Mouse (Mus musculus): ENCODE measurements at regions not wholly inside any gene's neighbourhood (a gene's known extent, or its start where the extent isn't known, plus 50 kb on each side); places are given as distances from the start of the nearest gene placed in this dataset.
A peak's percentile ranks its signal among the peaks of the same experiment; 100 is the strongest.
"Not testable (repeated sequence)": the region's sequence is repeated elsewhere in the genome, so short reads cannot be mapped to it uniquely, and the experiment has no call there.

DNA sequence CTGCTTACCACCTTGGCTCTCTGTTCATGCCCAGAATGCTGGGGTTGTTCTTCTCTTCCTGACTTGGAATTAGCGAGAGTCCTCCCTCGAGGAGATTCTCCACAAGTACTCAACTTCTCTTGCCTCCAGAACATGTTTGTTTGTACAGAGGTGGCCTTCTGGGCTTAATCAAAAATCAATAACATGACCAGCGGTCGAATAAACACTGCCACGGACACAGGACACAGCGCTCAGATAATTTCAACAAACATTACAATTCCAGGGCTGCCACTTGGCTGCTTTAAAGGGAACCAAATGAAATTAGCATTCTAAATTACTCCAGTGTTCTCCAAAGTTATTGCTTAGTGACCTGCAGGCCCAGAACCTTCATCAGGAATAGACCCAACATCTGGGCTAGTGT is 249.9 kb downstream of the Setd4 start:
- DNase-seq (ENCODE audit: low spot score in 2 of 2): no peak

DNA sequence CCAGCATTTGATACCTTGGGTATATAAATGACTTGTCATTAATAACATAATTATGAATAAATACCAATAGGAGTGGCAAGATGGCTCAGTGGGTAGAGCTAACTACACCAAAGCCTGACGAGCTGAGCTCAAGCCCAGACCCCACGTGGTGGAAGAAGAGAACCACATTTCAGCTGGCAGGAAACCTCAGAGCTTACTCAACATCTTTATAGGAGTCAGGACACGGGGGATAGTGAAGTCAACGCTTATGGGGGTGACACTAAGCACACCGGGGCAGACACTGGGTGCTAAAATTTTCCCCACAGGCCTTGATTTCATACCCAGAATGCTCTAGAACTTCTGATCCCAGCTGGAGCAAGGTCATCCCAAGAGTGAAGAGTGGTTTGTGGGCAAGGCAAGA is 259.3 kb downstream of the Setd4 start:
- DNase-seq (ENCODE audit: low spot score in 2 of 2): no peak

DNA sequence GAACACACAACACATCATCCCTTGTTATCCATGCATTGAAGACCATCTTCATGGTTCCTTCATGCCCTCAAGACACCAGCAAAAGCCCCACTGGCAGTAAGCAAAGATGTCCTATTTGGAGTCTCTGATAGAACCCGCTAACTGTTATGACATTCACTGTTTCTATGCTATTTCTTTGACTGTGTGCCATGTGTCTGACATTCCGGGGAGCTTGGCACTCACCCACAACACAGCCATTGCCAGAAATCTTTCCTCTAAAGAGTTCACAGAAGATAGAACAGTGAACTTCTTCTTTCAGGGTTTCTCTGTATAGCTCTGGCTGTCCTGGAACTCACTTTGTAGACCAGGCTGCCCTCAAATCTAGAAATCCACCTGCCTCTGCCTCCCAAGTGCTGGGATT is 261.2 kb downstream of the Setd4 start:
- peak; percentile 9 to 64 for DNase-seq (ENCODE audit: low spot score in 2 of 2)

DNA sequence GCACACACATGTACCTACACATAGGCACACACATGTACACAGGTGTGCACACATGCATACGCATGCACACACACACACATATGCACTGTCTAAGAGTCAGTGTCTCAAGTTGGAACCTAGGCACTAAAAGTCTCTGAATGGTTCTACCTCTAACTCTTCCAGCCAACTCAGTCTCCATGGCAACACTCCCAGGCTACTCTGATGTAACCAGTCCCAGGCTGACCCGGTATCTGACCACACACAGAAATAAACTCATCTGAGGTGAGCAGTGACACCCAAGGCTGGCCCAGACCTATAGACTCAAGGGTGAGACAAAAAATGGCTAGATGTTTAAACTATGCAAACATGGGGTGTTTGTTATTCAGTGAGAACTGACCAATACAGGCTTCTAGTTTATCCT is 262.1 kb downstream of the Setd4 start:
- no peak for DNase-seq (ENCODE audit: low spot score in 2 of 2)

DNA sequence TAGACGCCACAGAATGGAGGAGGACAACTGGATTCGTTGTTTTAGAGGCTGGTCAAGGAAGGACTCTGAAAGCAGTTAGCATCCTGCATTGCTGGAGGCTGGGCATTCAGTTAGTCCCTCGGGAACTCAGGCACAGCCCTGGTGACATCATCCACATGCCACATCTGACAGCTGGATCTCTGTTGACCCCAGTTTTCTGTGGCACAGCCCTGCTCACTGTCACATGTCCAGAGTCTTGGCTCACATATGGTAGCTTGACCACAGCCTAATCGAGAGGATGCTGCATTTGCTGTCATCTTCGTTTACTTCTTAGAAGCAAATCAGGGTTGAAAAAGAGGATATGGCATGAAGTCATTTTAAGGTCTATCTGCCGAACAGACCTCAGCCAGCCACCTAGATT is 265.1 kb downstream of the Setd4 start:
- no peak for DNase-seq (ENCODE audit: low spot score in 2 of 2)

DNA sequence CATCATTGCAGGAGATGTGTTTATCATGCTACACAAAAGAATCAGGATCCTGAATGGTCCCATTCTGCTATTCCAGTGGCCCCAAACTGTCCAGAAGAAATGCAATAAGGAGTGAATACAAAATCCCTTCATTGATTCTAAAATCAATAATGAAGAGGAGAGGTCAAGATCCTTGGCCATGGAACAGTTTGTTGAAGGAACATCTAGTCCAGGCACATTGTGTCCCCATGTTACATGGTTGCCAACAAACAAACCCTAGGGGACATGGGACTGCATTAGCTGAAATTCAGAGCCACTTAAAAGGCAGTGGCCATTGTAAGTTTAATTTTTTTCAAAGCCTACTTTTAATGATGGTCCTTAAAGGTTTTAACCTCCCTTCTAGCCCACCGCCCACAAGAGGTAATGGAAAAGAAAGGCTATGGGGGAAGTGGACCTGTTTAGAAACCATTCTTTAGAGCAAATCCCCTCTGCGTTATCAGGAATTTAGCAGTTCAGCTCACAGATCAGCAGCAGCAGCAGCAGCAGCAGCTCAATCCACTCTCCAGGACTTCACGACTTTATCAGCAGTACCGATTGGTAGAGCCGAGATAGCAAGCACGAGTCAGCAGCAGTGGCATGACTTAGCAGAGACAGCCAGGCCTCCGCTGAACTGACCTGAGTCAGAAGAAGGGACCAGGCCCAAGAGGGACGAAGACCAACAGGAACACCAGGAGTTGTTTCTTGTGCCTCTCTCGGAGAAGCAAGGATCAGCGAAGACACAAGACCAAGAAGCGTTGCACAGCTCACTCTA is 268.3 kb downstream of the Setd4 start:
- DNase-seq (ENCODE audit: low spot score in 2 of 2): no peak

DNA sequence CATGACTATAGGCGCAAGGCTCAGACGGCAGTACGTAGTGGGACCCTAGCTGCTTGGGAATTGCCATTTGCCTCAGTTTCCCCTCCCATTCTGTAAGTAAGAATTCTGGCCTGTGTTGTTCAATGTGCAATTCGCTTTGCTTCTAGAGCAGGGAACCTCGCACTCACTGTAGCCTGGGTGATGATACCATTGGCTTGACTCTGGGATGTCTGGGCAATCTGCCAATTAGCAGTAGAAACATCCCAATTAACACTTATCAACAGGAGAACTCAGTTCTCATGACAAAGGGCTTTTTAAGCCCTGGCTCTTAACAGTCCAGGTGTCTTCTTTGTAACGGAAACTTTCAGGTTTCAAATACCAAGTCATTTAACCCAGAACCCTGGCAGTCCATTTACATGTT is 270.2 kb downstream of the Setd4 start:
- peak; percentile 19 to 45 for DNase-seq (ENCODE audit: low spot score in 2 of 2)

DNA sequence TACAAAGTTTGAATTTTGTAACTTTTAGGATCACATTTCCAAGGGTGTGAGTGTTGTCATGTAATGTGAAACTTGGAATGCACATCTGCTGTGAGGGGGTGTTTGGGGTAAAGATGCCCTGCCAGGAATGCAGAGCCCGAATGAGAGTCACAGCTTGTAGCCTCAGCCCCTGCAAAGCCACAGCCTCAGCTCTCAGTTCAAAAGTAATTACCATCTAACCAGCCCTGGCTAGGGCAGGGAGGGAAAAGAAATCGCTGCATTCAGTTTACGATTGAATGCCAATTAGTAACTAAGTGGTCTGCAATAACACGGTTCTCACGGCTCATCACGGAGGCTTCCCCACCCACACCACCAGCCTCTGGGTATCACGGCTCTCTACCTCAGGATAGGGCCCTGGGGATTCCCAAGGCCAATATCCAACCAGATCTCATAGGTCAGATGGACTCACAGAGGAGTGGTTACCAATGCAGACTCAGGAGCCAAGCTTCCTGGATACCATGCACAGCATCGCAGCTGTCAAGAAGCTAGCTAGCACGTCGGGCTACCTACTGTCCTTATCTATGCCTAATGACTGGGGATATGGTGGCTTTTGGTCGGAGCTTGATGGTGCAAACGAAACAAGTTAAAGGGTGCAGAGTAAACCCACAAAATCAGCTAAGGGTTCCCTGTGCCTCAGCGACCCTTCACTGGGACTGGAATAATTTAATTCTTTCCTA is 275.0 kb downstream of the Setd4 start:
- no peak for DNase-seq (ENCODE audit: low spot score in 2 of 2)

DNA sequence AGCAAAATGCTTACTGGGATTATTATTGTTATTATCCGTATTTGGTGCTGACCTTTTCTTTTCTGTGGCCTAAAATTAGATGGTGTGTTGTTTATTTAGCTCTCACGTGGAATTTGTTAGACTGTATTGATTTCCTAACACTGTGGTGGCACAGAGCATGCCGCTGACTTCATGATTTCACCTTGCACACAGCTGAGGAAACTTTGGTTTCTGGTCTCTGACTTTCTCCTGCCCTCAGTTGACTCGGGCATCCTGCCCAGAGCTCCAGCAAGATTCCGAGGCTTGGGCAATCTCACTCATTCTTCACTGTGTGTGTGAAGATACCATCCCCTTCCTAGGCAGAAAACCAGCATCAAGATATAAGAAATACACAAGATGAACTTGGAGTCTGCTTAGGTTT is 279.0 kb downstream of the Setd4 start:
- no peak for DNase-seq (ENCODE audit: low spot score in 2 of 2)

DNA sequence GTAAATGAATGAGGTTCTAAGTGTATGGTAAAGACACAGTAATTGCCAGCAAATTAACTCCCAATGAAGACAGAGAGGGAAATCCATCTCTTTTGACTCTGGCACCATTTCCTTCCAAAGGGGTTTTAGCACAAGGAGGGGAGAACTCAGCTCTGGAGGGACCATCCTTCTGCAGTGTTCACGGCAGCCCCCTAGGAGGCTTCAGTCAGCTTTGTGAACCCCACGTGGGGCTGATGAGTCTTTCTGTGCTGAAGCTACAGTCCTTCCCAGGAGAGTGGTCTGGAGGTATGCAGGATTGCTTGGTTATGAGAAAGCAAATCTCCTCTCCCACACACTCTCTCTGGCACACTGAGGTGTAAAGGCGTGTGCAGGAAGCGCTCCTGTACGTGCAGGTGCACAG is 280.7 kb downstream of the Setd4 start:
- DNase-seq (ENCODE audit: low spot score in 2 of 2): no peak

DNA sequence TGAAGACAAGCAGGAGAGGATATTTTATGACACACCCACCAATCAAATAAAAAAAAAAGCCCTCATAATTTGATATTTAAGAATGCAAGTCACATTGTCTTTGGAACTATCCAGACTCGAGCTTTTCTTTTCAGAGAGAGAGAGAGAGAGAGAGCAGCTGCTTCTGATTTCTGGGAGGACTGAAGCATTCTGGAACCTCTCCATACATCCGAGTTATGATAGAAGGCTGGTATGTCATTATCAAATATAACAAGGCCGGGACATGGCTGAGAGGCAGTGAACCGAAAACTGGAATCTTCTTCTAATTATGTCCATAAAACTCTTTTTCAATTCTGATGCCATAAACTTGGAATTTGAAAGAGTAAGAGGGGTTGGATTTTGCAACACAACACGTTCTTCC is 284.3 kb downstream of the Setd4 start:
- no peak for DNase-seq (ENCODE audit: low spot score in 2 of 2)

DNA sequence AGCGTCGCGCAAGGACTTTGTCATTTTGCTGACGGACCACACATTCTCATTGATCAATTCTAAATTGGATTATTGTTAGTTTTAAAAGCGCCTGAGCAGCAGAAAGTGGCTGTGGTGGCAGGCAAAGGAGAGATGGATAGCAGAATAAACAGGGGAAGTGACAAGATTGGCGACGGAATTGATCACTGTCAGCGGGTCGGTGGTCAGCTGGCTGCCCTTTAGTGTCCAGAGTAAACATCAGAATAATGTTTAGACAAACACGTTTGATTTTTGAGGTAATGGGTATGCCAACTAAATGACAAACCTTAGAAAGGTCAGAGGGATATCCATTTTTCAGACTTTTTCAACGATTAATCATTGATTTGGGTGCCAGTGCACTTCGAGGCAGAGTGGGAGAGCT is 292.2 kb downstream of the Setd4 start:
- no peak for DNase-seq (ENCODE audit: low spot score in 2 of 2)

DNA sequence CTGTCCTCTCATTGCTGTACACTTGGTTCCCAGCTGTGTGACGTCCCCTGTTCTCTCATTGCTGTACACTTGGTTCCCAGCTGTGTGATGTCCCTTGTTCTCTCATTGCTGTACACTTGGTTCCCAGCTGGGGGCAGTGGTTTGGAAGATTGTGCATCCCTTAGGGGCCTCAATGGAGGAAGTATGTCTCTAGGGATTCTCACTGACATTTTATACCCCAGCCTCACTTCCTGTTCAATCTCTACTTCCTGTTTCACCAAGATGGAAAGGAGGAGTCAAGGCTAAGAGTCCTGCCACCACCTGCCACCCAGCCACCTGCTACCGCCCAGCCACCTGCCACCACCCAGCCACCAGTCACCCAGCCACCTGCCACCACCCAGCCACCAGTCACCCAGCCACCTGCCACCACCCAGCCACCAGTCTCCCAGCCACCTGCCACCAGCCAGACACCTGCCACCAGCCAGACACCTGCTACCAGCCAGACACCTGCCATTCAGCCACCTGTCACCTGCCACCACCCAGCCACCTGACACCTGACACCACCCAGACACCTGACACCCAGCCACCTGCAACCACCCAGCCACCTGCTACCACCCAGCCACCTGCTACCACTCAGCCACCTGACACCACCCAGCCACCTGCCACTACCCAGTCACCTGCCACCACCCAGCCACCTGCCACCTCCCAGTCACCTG is 295.1 kb downstream of the Setd4 start:
- no peak for DNase-seq (ENCODE audit: low spot score in 2 of 2)

DNA sequence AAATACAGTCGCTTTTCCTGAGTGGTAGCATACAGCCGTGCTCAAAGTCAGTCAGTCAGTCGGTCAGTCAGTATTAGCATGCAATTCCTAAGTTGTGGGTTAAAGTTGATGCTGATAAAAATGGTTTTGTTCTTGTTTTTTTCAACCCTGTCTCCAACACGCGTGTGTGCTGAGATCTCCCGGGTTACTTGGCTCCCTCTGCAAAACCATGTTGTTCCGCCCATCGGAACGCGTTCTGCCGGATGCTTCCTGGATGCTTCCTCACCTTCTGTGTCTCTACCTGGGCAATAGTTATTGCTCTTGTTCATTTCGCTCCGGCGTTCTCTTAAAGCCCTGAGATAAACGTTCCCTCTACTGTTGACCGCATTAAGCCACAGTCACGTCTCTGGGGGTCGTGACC is 296.9 kb downstream of the Setd4 start:
- DNase-seq (ENCODE audit: low spot score in 2 of 2): no peak

DNA sequence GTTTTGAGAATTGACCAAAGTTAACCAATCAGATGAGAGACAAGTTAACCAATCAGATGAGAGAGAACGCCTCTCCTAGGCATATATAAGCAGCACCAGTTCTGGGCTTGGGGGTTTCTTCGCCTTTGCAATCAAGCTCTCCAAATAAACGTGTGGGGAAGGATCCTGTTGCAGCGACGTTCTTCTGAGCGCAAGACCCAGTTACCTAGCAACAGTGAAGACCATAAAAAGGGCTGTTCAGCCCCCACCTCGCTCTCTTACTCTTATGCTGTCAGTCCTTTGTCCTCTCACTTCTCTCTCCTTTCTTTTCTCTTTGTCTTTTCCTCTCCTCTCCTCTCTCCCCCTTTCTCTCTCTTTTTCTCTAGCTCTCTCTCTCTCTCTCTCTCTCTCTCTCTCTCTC is 297.7 kb downstream of the Setd4 start:
- not testable (repeated sequence) for DNase-seq (ENCODE audit: low spot score in 2 of 2)

DNA sequence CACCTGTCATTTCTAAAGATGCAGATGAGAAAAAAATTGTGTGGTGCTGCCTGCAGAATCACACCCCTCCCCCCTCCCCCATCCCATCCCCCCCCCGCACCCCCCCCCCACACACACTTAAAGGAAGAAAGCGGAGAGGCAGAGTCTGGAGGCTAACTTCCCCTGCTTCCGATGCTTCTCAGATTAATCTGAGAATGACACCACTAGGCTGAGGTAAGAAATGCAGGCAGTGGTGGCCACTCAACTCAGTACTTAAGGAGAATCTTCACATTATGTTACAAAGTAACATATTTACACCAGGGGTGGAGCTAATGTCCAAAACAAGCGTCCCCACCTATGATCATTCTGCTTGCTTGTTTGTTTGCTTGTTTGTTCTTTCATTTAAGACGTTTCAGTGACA is 309.4 kb downstream of the Setd4 start:
- no peak for DNase-seq (ENCODE audit: low spot score in 2 of 2)

DNA sequence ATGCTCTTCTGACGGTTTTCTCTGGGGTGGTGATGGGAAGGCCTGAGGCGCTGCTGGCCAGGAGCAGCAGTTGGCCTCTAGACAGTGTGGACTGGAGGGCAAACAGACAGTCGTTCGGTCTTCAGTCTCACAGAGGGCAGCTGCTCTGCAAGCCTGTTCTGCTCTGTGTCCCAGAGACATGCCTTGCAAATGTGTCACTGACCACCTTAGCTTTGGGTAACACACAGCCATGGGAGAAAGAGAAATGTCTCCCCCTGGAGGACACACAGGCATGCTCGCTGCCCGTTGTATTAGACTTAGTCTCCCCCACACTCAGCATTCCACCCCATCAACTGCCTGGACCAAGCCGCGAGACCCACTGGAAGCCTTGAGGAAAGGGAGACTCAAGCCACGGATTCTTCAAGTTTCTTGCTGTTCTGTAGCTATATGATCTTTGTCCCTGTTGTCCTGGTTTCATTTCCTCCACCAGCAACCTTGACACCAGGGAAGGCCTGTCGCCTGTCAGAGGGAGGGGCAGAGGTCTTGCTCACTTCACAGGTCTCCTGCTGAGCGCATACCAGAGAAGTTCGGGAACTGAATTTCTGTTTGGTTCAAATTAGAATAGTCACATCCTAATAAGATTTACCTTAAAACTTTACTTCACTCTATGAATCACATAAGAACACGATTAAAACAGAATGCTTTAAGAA is 310.8 kb downstream of the Setd4 start:
- peak; percentile 41 to 78 for DNase-seq (ENCODE audit: low spot score in 2 of 2)

DNA sequence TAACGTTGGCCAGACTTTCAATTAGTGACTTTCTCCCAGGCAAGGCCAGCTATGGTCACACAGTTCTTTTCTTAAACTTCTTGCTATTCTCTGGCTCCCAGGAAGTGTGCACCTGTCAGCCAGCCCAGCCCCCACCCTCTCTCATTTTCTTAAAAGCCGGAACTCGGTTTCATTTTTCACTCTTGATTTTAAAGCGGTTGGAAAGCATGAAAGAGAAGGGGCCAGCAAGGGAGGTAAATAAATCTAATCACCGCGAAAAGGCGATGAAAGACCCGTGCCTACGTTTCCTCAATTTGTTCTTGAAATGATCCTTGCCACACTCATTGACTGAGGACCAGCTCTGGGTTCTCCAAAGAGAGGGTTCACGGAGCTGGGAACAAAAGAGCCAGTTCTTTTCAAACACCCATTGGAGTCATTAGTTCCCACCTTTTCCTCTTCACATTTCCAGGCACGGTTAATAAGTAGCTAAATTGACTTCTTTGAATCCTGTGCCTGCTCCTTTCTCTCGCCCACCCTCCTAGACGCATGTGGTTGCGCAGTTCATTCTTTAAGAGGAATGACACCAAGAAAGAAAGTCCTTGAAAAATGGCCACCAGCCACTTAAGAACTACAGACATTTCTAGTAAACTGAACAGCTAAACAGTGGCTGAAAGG is 311.6 kb downstream of the Setd4 start:
- no peak for DNase-seq (ENCODE audit: low spot score in 2 of 2)

DNA sequence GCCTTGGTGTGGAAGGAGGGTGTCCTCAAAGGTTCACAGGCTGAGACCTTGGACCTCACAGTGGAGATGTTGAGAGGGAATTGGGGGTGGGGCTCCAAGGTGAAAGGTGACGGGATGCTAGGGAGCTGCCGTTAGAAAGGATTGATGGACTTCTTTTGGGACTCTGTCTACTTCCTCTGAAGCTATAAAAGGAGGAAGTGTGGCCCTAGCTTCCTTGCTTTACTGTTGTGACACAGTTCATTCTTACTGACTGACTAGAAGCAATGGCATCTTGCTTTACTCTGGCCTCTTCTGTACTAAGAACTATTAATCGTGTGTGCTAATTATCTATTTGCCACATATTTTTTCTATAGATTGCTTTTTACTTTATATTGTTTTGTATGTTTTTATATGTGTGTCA is 315.8 kb downstream of the Setd4 start:
- DNase-seq (ENCODE audit: low spot score in 2 of 2): no peak

DNA sequence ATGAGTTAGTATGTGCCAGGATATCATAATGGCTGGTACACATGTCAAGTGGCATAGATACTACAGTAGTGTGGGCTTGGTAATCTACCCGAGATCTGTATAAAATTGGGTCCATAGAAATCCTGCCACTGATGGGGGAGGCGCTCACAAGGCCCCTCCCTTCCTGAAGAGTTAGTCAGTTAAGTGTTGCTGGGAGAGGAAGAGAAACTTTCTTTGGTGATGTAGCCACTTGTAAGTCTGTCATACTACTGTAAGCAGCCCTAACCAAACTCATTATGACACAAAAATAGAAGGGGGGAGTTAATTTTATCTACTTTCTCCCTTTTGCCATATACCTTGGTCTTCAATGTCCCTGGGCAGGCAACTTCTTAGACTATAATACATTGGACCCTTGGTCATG is 316.3 kb downstream of the Setd4 start:
- no peak for DNase-seq (ENCODE audit: low spot score in 2 of 2)

DNA sequence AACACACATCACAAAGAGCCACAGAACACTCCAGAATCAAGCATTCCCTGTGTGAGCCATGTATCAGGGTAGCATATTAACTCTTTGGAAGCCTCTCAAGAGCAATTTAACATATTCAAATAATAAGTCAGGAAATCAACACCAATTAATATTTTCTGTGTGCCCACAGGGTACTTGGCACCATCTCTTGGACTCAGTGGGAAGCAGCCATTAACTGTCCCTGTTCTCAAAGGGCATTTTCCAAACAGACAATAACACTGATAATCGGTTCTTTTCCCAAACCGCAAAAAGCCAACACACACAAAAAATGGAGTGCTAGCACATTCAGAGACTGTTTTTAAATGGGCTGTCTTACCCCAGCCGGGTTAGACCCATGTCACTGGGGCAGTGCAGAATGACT is 317.0 kb downstream of the Setd4 start:
- DNase-seq (ENCODE audit: low spot score in 2 of 2): no peak
